Mouse (Mus musculus) C2C12 (cell line): ENCODE data around the gene Pheta1.

Source experiments
- CEBPB ChIP-seq: IDR thresholded peaks from one replicate; pipeline ENCODE4 v1.6.1; 2011; ENCODE audit warnings: low read depth, mild to moderate bottlenecking, control low read depth, moderate library complexity
- CTCF ChIP-seq: IDR thresholded peaks from one replicate; pipeline ENCODE4 v1.5.1; 2011; ENCODE audit not compliant: control insufficient read depth, insufficient read depth, insufficient read length
- FOSL1 ChIP-seq: IDR thresholded peaks from one replicate; pipeline ENCODE4 v1.8.0; 2011; ENCODE audit warnings: mild to moderate bottlenecking, low read length; ENCODE audit not compliant: poor library complexity, insufficient read depth, severe bottlenecking
- MYOD1 ChIP-seq: IDR thresholded peaks from one replicate; pipeline ENCODE4 v1.6.1; 2011; ENCODE audit warnings: low read depth; ENCODE audit not compliant: control insufficient read depth, insufficient read length
- MYOG ChIP-seq: IDR thresholded peaks from one replicate; pipeline ENCODE4 v1.6.1; 2011; ENCODE audit not compliant: control insufficient read depth, insufficient read length; ENCODE audit errors: extremely low read depth
- USF1 ChIP-seq: IDR thresholded peaks from one replicate; pipeline ENCODE4 v1.6.1; 2011; ENCODE audit warnings: low read depth, mild to moderate bottlenecking, control low read depth, moderate library complexity

- TF ChIP-seq CTCF: no peak
- TF ChIP-seq USF1: no peak
- TF ChIP-seq MYOD1: no peak
- no peak for TF ChIP-seq CEBPB
- no peak for TF ChIP-seq MYOG
- no peak for TF ChIP-seq FOSL1
Observed at GRCm38 (mm10) chr5:121818401-121818800, 30.4 kb upstream of the Pheta1 start.
